Mouse (Mus musculus) neural tube, embryonic 10.5 days (tissue): ENCODE data around the gene Tmem150a.

Experiments used
- DNase-seq: peaks from one replicate; pipeline ENCODE4 v3.0.0-alpha.2; 2017; ENCODE audit warnings: low spot score; ENCODE audit errors: extremely low spot score

Gene Tmem150a

GRCm38 (mm10) chr6:72355066-72355911 is at the start of gene Tmem150a:
Gene Tmem150a, plus strand, starts transcription at chr6:72355447.
- peak; percentile 82 for DNase-seq

GRCm38 (mm10) chr6:72312198-72312597 is 43.0 kb upstream of the Tmem150a start:
- no peak for DNase-seq

DNA sequence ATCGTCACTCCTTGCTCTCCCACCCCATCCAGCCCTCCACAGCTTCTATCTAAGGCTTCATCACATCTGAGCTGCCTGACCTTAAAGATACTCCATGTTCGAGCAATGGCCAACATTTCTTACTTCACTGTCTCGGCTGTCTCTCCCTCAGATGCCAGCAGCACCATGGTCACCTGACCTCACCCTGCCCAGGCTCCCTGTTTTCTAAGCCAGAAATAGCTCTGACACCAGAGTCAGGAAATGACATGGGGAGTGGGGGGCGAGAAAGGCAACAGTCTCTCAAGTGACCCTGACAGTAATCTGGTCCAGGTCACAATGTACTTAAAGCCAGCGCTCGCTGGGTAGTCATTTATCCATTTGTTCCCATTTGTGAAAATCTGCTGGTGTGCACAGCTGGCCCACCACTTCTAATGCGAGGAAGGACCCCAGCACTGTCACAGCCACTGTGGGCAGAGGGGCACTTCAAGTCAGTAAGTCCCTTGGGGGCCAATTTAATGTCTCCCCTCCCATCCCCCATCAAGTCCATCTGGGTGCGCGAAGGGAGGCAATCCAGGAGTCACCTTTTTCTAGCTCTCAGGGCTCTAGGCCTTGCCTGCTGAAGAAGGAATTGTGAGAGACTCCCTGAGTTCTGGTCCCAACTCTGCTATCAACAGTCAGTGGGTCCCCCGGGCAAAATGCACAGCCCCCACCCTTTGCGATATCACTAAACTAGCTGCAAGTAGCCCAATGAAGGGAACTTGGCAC is 42.0 kb upstream of the Tmem150a start:
- no peak for DNase-seq

- no peak for DNase-seq
Observed at GRCm38 (mm10) chr6:72315384-72315783, 39.9 kb upstream of the Tmem150a start.

- DNase-seq = no peak
Observed at GRCm38 (mm10) chr6:72316044-72316443, 39.2 kb upstream of the Tmem150a start.

DNA sequence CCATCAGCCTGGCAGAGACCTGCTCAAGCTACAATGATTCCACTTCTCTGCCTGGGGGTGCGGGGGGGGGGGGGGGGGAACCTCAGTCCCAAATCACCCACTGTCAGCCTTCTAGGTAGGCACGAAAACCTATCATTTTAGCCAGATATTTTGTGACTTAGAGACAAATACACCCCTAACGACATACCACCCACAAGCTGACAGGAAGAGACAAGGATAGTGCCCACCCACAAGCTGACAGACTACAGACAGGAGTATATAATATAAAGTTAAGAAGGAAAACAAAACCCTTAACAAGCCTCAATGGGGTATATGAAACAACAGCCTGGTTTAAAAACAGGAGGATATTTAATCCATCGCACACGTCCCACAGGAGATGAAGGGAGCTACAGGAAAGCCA is 36.8 kb upstream of the Tmem150a start:
- no peak for DNase-seq

GRCm38 (mm10) chr6:72319019-72319418 is 36.2 kb upstream of the Tmem150a start:
- peak; percentile 27 for DNase-seq

- DNase-seq = no peak
Observed at GRCm38 (mm10) chr6:72322936-72323335, 32.3 kb upstream of the Tmem150a start.

GRCm38 (mm10) chr6:72323786-72324508 is 31.3 kb upstream of the Tmem150a start:
- DNase-seq = no peak

GRCm38 (mm10) chr6:72326274-72326673 is 29.0 kb upstream of the Tmem150a start:
- no peak for DNase-seq

DNA sequence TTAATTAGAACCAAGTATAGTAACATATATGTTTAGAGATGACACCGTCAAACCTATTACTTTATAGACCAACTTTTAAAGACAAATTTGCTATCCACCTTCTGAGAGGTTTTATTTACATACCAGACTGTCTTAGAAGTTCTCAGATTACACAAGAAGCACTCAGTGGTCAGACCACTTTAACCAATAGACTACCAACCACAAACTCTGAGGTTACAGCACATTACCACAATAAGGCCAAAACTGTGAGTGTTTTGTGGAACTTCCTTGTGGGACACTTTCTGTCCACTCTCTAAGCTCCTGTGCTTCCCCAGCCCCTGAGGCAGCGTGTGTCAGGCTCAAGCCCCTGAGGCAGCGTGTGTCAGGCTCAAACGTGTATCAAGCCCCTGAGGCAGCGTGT is 26.2 kb upstream of the Tmem150a start:
- no peak for DNase-seq

- DNase-seq = no peak
Observed at GRCm38 (mm10) chr6:72330133-72330532, 25.1 kb upstream of the Tmem150a start.

- no peak for DNase-seq
Observed at GRCm38 (mm10) chr6:72333111-72333510, 22.1 kb upstream of the Tmem150a start.

GRCm38 (mm10) chr6:72340481-72340880 is 14.8 kb upstream of the Tmem150a start:
- DNase-seq = no peak

GRCm38 (mm10) chr6:72344396-72345073 is 10.7 kb upstream of the Tmem150a start:
- no peak for DNase-seq

GRCm38 (mm10) chr6:72345074-72345567 is 10.1 kb upstream of the Tmem150a start, which contains the start of gene Usp39:
Gene Usp39, minus strand, starts transcription at chr6:72345184.
- peak; percentile 91 for DNase-seq

- DNase-seq = no peak
Observed at GRCm38 (mm10) chr6:72345633-72346032, 9.6 kb upstream of the Tmem150a start.

DNA sequence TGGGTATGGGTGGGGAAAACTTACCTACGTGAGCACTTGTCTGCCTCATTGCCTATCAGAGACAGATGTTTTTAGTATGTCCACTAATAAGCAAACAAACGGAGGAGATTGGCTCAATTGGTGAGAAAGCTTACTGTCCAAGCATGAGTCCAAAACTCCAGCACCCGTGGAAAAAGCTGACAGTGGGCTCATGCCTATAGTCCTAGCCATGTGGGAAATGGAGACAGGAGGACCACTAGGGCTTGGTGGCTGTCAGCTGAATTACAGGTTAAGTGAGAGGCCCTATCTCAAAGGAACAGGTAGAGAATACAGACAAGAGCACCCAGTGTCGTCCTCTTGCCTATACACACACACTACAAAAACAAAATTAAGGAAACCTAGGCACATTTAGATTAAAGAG is 9.0 kb upstream of the Tmem150a start:
- DNase-seq = no peak

DNA sequence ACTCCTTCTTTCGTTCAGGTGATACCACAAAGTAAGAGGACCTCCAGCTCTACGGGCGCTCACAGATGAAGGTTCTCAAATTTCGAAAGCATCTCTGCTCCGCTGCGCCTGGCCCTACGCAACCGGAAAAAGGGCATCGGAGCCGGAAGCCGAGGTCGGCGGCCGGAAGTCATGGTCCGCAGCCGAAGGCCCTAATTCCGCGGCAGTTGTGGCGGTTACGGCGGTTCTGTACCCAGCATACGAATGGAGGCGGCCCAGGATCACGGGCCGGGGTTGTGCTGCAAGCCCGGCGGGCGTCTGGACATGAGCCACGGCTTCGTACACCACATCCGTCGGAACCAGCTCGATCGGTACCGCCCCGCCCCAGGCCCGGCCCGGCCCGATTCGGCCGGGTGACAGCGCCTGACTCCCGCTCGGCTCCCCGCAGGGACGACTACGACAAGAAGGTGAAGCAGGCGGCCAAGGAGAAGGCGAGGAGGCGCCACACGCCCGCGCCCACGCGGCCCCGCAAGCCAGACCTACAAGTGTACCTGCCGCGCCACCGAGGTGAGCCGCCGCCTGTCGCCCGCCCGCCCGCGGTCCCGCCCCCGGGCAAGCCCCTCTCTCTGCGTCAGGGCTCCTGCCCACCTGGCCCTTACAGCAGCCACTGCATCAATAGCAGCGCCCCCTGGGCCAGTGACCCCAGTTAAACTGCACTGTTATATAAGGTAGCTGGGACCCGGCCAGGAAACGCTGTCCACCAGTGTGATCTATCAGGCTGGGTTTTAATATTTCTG is 7.9 kb upstream of the Tmem150a start, which contains the start of gene 0610030E20Rik:
0610030E20Rik (plus strand) TSS at position 152 of the 776 bp plus-strand sequence.
- peak; percentile 80 for DNase-seq

DNA sequence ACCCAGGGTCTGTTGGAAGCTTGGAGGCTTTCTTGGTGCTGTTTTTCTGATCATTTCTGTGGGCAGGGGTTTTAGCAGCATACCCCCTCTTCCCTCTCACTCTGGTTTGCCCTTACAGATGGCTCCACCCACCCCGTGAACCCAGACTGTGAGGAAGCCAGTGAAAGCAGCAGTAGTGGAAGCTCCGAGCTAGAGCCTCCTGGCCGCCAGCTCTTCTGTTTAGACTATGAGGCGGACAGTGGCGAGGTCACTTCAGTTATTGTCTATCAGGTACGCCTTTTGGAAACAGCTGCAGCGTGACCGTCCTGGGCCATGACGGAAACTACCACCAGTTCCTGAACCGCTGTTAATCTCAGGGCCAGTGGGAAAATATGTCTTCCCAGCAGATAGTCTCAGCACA is 6.8 kb upstream of the Tmem150a start:
- no peak for DNase-seq
